ENCODE assay signal across 8 mouse cellular contexts in the genomic region with DNA sequence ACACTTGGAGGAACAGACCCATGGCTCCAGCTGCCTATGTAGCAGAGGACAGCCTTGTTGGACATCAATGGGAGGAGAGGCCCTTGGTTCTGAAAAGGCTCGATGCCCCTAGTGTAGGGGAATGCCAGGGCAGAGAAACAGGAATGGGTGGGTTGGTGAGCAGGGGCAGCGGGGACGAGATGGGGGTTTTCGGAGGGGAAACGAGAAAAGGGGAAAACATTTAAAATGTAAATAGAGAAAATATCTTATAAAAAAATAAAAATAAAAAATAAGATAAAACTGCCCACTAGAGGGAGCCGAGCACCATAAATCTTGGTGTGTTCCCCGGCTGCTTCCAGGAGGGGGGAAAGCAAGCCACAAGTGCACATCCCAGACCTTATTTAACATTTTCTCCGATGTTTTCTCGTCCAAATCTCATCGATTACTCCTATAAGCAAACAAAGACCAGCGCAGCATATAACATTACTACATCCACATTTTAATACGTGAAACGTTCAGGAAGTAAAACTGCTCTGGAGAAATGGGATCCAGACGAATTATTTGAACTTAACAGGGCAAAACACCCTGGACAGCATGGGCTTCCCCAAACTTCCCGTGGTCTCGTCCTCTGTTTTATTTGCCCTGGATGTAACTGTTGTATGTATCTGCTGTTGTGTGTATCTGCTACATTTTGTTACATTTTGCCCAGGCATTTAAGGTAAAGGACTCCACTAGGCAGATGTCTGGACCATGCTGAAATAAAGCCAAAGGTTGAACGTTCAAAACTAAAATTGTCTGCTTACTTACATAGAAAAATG.
DNase-seq lines count a peak whose midpoint lies in the region; ATAC-seq and TF ChIP-seq lines count a peak whose summit lies in the region.

No protein-coding gene starts in this region.

- peak; percentile 22 for DNase-seq in ovary, postnatal 14 days (ENCODE audit: low spot score)
- no peak for DNase-seq in ovary, postnatal 10 days (ENCODE audit: low spot score)
- peak; percentile 22 to 37 for DNase-seq in heart, adult 2 months
- DNase-seq in kidney, adult 9 months: peak; percentile 30
- DNase-seq in liver, embryonic 11.5 days (ENCODE audit: low spot score): no peak
- DNase-seq in naive thymus-derived CD4-positive, alpha-beta T cell, adult 2 months (ENCODE audit: low read depth): peak; percentile 3
- peak; percentile 2 to 5 for DNase-seq in thymus, postnatal 36 days

- peak overlapping the region; percentile 35 for H3K4me3 ChIP-seq in heart, adult 2 months
- H3K4me3 ChIP-seq in liver, embryonic 11.5 days (ENCODE audit: low read depth, low read length): no peak overlapping the region

- peaks cover 1% of the 10 kb centered on the region for H3K36me3 ChIP-seq in heart, adult 2 months (ENCODE audit: control insufficient read depth, insufficient read depth, low read length)
- H3K36me3 ChIP-seq in liver, embryonic 11.5 days (ENCODE audit: control insufficient read depth, insufficient read depth, low read length): no peaks in the 10 kb centered on the region

- 7% methylated on average over 17 of the region's 17 CpGs for WGBS in heart, adult 2 months
- 25% methylated on average over 17 of the region's 17 CpGs for WGBS in liver, embryonic 11.5 days

- no peaks in the 10 kb centered on the region for H3K79me2 ChIP-seq in heart, adult 2 months (replicated peaks; ENCODE audit: control insufficient read depth, insufficient read depth, low read length)

- peak overlapping the region; percentile 74 for H3K9ac ChIP-seq in heart, adult 2 months (ENCODE audit: low read depth, low read length)
- no peak overlapping the region for H3K9ac ChIP-seq in liver, embryonic 11.5 days (ENCODE audit: low read depth, low read length)

- TF ChIP-seq POLR2A in heart, adult 2 months (IDR thresholded peaks at IDR 0.05; ENCODE audit: insufficient read depth, low read depth, low read length): no peak

- ATAC-seq in common myeloid progenitor, adult 5-6 weeks (replicated peaks; ENCODE audit: low read depth, poor library complexity, severe bottlenecking): peak; percentile 87
- ATAC-seq in liver, embryonic 11.5 days (replicated peaks; ENCODE audit: low FRiP score): no peak

- no peaks in the 10 kb centered on the region for H3K9me3 ChIP-seq in liver, embryonic 11.5 days (ENCODE audit: control insufficient read depth, low read length)

- no peaks in the 10 kb centered on the region for H3K27me3 ChIP-seq in heart, adult 2 months (ENCODE audit: control insufficient read depth, insufficient read depth, low read length)
- no peaks in the 10 kb centered on the region for H3K27me3 ChIP-seq in liver, embryonic 11.5 days (replicated peaks; ENCODE audit: control insufficient read depth, insufficient read depth, low read length)

- H3K4me2 ChIP-seq in liver, embryonic 11.5 days: peak overlapping the region; percentile 31

- intact Hi-C loops in heart, adult 2 months (cut with DNase I): loop anchor here (1.0 to 10.0 kb wide), 4 partner anchors 300 to 736 kb away; partner anchors contain the start of gene Agmo

- TF ChIP-seq EP300 in heart, adult 2 months (IDR thresholded peaks at IDR 0.05; ENCODE audit: insufficient read depth, low read depth, low read length): 0 out of 2 replicates have a peak, but pooled peaks have one; percentile 18

- peak overlapping the region; percentile 75 for H3K27ac ChIP-seq in heart, adult 2 months
- no peak overlapping the region for H3K27ac ChIP-seq in liver, embryonic 11.5 days (ENCODE audit: low read depth, low read length)

- H3K4me1 ChIP-seq in heart, adult 2 months (ENCODE audit: control insufficient read depth, insufficient read depth, low read length): peaks cover 2% of the 10 kb centered on the region
- H3K4me1 ChIP-seq in liver, embryonic 11.5 days (replicated peaks; ENCODE audit: control insufficient read depth, insufficient read depth, low read length): no peaks in the 10 kb centered on the region

- peak; percentile 86 for TF ChIP-seq CTCF in heart, adult 2 months (IDR thresholded peaks at IDR 0.05)

Comparison
In these comparisons a context has a peak if more than half of its experiments do, and no peak if none do; other contexts are left out.
1. DNase-seq: peak in ovary, postnatal 14 days (single experiment), heart, adult 2 months (2 of 2), kidney, adult 9 months (single experiment), naive thymus-derived CD4-positive, alpha-beta T cell, adult 2 months (single experiment) and thymus, postnatal 36 days (2 of 2); none in ovary, postnatal 10 days (single experiment) and liver, embryonic 11.5 days (single experiment).